Mouse (Mus musculus) ovary, postnatal 14 days (tissue): ENCODE data around the gene Tjp1.

ENCODE experiments used
- DNase-seq: peaks from one replicate; pipeline ENCODE4 v3.0.0; 2022; ENCODE audit warnings: low spot score

Gene Tjp1

DNA sequence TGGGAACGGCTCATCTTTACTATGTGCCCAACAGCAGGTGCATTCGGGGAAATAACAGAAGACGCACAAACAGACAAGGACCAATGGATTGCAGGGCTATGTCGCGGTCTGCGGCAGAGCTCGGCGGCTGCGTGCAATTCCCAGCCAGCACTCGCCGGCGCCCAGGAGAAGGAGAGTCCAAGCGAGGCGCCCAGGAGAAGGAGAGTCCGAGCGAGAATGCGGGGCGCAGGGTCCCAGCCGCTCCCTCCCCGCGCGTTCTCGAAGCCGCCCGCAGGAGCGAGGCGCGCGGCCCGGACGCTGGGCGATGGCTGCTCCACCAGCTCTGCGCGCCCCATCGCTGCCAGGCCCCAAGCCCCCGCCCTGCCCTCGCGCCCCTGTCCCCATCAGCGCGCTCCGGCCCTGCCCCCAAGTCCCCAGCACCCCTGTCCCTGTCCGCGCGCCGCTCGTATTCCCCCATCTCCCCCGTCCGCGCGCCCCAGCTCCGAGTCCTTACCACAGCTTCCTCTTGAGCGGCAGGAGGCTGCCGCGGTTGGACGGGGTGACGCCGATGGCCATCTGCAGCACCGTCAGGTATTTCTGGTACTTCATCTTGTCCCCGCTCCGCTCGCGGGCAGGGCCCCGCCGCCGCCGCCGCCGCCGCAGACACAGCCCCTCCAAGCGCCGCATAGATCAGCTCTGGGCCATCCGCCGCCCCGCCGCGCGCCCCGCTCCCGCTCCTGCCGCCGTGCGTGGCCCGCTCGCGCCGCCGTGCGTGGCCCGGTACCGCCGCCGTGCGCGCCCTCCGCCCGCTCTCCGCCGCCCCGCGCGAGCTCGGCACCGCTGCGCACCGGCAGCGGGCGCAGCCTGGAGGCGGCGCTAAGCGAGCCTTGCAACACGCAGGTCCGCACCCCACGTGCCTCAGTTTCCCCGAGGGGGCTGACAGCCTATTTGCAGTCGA, at the start of gene Tjp1:
Tjp1 (minus strand) TSS at position 711 of the 937 bp plus-strand sequence.
- no peak for DNase-seq

DNA sequence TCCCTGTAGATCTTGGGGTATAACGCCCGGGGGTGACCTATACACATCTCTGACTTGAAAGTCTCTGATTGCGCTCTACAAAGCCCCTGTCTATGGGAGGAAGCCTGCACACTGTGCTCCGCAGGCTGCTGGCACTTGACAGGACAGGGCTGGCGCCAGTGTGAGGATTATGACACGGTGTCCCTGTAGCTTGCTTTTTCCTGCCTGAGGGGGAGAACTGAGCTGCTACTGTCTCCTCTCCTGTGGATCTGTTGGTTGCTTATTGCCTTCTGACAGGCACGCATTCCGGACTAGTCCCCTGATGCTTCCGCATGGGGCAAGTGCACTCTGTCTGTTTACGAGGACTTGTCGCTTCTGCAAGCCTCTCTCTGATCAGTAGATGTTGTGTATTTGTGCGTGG, 49.5 kb upstream of the Tjp1 start:
- no peak for DNase-seq

DNA sequence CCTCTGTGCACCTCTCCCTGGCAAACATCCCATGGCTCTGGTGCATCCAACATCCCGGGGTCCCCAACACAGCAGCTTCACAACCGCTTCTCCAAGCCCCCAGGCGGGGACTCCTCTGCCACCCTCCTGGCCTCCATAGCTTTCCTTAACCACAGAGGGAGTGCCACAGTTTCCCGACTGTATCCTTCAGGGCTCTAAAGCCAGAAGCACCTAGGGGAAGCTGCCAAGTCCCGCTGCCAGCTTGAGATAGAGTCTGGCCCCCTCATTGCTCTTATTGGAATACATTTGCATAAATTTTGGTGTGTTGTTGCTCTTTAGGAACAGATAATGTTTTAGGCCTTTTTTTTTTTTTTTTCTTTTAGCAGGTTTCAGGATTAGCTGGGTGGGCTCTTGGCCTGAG, 45.1 kb upstream of the Tjp1 start:
- no peak for DNase-seq

DNA sequence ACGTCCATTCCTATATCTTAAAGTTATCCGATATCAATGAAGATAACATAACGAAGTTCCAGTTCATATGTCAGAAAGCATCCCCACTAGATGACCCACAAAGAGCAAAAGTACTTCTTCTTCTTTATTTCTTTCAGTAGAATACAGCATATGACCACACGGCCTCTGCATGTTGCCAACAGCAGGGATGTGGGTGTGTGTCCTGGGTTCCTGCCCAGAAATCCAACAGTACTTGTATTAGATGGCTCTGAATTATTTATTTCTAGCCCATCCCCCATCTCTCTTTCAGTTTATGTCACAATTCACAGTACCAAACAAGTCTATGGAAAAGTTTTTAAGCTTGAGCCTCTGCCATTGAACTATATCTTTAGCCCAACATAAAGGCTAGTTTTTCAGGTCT, 43.1 kb upstream of the Tjp1 start:
- DNase-seq, result no peak

DNA sequence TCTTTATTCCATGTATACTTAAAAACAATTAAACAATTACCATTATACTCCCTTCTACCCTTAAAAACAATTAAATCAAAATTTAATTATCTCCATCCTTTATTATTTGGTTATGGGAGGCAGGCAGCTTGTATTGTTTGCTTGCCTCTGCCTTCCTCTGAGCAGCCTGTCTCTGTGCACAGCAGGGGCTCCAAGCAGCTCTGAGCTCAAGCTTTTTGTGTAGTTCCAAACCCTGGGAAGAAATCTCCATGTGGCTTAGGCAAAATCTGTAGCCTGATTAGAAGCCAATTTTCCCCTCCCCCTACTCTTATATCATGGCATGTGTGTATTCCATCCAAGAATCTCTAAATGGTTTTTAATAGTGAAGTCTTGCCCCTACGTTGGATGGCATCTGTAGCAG, 28.4 kb upstream of the Tjp1 start:
- no peak for DNase-seq

DNA sequence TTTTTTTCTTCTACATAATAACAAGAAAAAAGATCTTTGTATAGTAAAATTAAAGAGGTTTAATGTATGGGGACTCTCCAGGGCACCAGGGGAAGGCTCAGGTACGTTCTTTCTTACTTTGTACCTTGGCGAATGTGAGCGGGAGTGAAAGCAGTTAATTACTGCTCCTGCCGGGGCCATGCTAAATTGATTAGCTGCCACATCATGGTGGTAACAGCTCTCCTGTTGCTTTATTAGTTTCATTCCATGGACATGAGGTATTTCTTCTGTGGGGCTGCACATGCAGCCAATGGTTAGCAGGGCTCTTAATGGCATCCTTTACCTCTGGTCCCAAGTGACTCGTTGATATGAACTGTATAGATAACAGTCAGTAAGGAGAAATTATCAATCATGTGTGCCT, 18.2 kb upstream of the Tjp1 start:
- no peak for DNase-seq

DNA sequence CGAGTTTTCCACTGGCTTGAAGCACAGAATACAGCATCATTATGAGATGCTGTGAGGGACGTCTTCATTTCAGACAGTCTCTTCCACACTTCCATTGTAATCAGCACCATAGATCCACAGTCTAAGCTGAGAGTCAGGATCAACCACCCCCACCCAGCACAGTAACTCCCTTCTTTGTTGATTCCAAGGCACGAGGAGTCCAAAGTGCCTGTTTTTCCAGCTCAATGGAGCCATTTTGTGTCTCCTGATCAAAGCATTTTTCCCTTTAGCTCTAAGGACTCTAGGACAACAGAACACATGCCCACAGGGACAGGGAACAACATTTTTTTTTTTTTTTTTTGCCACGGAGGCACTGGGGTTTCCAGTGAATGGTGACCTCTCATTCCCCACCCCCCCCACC, 5.1 kb upstream of the Tjp1 start:
- DNase-seq, result no peak

DNA sequence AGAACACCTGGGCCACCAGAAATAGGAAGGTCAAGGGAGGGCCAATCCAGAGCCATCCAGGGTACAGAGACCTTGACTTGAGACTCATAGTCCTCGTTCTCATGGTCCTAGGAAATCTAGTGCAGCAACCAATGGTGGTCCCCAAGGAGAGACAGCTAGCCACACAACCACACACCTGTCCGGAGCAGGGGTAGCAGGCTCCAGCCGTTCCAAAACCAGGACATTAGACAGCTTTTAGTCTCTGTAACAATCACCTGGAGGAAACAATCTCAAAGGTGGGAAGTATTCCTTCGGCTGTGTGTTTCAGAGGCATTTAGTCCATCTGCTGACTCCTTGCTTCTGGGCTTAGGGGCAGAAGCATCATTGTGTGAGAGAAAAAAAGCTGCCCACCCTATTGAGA, 4.5 kb downstream of the Tjp1 start:
- DNase-seq, result no peak

DNA sequence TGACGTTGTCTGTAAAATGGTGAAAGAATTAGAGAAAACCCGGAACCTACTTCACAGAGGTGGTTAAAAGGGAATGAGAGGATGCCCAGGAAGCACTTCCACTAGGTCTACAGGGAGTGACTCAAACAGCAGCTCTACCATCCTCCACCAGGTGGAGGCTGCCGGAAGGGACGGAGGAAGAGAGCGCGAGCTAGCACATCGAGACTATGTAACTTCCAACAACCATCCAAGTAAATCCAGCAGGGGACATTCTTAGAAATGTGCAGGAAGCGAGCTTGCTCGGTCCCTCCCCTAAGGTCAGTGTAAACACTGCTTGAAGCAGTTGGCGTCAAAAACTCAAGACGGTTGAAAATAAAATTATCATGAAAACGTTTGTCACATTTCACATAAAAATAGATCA, 5.1 kb downstream of the Tjp1 start:
- DNase-seq, result no peak

DNA sequence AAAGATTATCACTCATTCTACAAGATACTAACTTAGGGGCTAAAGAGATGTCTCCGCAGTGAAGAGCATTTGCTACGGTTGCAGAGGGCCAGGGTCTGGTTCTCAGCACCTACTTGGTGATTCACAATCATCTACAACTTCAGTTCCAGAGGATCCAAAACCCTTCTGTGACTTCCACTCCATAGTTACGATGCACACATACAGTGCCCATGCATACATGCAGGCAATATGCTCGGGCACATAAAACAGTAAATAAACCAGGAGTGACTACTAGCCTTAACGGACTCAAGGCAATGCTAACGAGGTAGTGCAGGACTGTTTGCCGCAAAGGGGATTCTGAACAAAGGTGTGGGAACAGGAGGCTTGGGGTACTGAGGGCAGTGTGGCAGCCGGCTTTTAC, 7.0 kb downstream of the Tjp1 start:
- no peak for DNase-seq

DNA sequence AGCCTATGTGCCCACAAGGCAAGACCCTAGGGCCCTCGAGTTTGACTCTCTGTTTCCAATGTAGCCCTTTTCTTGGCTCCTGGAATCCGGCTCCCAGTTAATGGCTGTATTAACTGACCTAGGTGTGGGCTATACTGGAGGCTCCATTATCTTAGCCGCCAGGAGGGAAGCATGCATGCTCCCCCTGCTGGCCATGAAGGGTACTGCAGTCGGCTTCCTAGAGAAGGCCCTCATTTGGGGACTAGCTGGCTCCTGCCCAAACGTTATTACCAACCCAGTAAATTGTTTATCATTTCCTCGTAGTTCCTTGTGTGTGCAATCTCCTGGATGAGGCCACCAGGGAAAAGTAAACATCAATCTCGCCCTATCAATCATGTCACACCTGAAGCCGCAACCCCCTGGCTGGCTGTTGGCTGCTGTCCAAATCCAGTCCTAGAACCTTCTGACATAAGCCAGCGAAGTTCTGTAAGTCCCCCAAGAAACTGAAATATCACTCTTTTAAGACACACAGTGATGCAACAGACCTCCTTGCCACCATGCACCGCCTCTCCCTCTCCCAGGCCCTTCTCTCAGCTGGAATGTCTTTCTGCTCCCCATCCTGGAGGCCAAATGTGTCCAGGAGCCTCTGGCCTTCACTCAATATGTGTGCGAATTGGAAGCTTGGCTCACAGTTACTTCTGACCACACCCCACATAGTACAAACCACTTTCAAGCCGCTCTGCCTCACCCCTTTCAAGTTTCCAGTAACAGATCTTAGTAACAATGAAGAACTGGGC, 7.6 kb downstream of the Tjp1 start:
- peak; percentile 72 for DNase-seq

DNA sequence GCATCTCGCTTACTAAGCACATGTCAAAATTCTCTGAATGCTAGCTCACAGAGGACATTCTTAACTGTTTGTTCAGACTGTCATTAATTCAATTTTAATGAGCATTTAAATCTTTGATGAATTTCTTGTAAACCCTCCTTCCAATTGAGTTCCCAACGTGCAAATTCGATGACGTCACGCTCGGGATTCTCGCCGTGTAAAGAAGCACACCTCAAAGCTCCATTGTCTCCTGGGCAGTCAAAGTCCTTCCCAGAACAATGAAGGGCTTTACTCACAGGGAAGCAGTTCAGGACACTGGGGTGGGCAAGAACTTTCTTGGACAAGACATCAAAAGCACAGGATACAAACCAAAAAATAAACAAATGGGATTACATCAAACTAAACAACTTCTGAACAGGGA, 10.7 kb downstream of the Tjp1 start:
- DNase-seq, result no peak

DNA sequence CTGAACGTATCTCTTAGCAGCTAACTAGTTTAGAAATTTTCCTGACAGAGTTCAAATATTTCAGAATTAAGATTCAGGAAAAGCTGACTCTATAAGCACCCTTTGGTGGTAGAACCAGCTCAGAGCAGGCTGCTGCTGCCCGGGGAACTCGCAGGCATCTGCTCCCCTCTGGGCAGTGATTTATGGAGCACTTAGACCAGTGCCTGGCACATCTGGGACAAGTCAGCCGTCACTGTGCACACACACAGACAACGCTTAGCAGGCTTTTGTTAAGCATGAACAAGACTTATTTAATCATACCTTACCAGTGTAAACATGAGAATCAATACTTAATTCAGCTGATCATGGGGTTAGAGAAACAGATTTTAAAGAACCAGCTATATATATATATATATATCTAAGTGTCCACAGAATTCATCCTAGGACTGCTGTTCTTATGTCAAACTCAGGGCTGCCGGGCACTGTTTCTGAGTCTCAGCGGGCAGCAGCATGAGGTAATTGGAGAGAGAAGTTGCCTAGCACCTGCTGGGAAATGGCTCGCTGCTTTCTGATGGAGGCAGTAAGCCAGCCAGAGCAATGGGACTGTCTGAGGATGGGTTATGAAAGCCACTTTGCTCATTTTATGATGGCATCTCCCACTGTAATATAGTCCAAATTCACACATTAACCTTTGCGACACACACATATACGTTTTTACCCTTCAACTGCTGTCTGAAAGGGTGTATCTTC, 14.0 kb downstream of the Tjp1 start:
- no peak for DNase-seq

DNA sequence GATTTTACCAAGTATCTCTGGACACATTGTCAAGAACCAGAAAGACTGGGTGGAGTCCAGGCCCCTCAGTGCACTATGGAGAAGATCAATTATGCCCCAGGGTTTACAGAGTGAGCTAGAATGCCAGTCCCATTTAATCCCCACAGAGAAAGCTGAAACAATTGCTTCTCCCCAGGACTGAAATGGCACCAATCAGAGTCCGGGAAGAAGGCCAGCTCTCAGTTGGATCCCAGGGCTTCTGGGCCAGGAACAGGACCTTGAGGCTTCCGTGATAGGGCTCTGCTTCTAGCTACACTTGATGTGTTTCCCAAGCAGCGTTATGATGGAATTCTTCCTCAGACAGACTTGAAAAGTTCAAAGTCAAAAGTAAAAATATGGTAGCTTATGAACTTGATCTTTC, 18.2 kb downstream of the Tjp1 start:
- DNase-seq, result no peak

DNA sequence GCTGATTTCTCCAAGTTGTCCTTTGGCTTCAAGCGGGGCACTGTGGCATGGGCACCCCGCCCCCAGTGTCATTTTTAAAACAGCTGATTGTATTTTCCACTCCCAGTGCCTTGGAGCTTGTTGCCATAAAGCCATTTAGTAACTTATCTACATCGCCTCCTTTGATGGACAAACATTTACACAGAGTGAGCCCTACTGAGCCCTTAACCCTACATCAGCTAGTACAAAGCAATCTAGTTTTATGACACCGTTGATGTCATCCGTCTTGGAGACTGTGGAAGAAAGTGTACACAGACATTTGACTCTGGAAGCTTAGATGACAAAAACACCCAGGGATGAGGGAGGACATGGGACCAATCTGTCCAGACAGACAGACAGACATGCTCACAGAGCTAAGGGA, 20.2 kb downstream of the Tjp1 start:
- no peak for DNase-seq

DNA sequence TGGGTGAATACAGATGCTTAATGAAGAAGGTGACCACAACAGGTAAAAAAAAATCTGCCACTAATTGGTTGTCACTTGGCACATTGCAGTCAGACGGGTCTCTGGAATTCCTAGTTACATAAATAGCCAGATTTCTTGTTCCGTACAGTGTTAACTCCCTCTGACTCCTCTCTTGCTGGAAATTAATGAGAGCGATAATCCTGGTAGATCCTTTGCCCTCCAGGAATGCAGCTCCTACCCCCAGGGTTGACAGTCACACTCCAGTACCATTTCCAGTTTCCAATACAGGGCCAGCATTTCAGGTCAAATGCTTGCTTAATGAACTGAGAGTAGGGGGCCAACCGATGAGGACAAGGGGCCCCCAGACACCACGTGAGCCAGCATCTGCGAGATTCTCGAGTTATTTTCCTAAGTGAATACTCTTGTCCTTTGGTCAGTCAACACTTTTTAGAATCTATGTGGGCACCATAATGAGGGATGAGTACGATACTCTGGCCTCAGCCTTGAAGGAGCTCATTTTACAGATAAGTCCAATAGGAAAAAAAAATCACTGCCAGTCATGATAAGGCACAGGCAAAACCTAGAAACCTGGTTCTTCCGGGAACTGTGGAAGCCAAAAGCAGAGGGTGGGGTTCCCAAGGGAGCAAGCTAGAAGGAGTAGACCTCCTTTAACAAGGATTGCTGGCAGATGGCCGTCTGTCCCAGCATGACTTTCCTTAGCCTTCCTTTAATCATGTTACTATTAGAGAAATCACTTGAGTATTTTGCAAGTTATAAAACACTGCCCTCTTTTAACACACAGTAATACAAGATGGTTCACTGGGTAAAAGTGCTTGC, 24.9 kb downstream of the Tjp1 start:
- DNase-seq, result no peak

DNA sequence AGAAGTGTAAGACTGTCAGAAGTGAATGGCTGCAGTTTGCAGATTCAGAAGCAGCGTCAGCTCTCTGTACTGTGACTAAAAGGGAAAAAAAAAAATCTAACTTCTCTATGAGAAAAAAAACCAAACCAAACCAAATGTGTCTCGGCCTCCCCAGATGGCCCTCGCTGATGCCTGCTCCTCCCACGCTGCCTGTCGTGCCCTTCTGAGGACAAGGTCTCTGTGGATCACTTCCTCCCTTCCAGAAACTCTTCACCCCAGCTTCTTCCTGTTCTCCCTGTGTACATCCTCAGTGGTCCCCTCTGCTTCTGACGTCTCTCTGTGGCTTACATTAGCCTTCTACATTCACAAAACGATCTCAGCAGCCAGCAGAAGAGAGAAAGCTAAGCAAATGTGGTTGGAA, 26.8 kb downstream of the Tjp1 start:
- DNase-seq, result no peak

DNA sequence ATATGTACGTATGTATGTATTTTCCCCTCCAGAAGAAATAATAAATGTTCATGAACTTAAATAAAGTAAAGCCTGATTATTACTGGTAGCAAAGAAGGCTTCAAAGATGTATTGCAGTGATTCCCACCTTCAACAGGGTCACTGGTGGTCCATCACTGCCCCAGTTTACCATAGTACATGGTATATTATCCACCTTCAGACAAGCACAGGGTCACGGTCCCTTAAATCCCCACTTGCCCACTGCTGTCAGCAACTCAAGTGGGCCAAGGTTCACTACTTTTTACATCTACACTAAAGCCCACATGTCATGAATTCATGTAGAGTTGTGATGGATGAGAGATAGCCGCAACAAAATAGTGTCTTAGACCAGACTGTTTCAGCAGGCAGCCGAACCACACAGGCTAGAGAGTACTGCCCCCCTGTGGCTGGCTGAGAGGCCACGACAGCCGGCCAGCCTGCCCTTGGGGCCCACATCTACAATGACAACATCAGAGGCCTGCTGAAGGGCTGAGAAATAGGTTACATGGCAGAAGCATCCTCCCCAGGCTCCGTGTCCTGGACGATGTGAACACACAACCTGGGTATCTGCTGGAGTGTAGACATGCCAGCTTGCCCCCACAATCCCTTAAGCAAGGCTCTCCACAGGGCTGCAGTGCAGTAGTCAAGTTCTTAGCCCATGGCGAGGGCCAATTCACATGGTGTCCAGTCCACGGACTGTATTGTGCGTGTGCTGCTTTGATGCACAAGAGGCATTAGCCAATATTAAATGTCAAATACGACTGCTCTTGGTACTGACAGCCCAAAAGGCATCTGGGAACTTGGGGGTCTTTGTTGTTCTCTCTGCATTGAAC, 29.6 kb downstream of the Tjp1 start:
- DNase-seq, result peak; percentile 73

DNA sequence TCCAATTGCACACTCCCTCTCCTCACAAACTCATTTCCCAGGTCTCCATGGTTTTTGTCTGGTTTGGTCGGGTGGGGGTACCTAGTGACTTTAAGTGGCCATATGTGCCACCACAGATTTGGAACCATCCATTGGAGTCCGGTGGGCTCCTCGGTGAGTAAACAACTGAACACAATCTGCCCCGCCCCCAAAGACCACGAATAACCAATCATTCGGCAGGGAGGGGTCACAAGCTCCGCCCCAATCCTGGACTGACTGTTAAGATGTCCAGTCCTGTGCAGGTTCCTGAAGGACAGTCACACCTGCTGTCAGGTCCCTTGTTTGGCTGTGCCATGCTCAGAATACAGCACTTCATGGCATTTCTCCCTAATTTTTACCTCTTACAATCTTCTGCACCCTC, 37.1 kb downstream of the Tjp1 start:
- no peak for DNase-seq

DNA sequence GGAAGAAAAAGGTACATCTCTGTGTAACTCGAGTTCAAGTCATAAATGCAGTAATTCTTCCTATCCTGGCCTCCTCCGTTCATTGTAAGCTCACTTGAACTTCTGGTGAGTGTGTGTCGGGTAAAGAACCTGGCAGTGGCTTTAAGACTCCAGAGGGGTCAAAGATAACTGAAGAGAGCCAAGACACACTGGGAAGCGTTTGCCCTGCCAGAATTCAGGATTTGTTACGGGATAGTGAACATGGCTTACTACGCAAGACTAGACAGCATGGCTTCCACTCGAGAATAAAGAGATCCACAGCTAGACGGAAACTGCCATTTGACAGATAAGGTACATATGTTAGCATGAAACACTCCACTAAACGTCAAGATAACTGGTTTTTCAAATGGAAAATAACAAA, 37.8 kb downstream of the Tjp1 start:
- DNase-seq, result no peak

DNA sequence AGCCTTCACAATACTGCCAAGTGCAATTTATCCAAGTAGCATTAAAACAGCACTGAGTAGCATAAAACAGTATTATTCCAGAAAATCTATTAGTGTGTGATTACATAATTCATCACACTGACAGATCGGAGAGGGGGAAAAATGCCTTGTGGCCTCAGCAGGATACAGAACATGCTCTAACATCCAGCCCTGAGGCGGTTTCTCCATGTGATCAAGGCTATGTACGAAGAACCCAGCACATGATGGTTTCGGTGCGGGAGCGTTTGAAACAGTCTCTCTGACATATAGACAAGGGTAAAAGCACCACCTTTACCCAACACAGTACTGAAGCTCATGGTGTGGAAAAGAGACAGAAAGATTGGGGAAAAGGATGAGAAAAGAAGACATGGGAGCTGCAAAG, 38.4 kb downstream of the Tjp1 start:
- no peak for DNase-seq
